Mouse (Mus musculus): ENCODE data around the gene Vmn2r120. TPM values are rescaled to one million over a fixed set of nuclear protein-coding genes. Genes with fewer than 3 reads are reported as not detected.

Vmn2r120 gene
- not detected for polyA plus RNA-seq (2012; fragmentation: generic; extraction: Trizol)

DNA sequence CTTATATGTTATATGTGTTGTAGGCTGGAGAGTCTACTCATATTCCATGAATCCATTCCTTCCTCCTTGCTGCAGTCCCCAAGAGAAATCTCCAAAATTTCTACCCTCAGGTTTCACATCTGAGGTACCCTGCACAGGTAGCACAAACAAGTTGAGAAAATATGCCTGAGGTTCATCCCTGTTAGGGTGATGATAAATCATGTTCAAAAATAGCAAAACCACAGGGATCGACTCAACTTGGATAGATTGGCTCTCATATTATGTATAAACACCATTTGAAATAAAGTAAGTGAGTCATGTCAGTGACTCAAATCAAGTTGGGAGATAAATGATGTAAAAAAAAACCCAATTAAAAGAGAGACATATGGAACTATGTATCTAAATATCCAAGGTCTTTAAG, at the start of gene Vmn2r120:
Vmn2r120 (minus strand) TSS at position 101 of the 400 bp plus-strand sequence.

Other genes starting within 250 kb of the Vmn2r120 start
- not detected for gene Adgre1, start 186.8 kb downstream of the Vmn2r120 start, polyA plus RNA-seq (2012; fragmentation: generic; extraction: Trizol)
- gene Gm21834, start 196.7 kb upstream of the Vmn2r120 start, polyA plus RNA-seq (2012; fragmentation: generic; extraction: Trizol) = not detected
- not detected for gene Cntnap5c, start 224.1 kb upstream of the Vmn2r120 start, polyA plus RNA-seq (2012; fragmentation: generic; extraction: Trizol)

Measured in C3H10T1/2 (cell line).